Mouse (Mus musculus): ENCODE data around the gene Mmab.

DNA sequence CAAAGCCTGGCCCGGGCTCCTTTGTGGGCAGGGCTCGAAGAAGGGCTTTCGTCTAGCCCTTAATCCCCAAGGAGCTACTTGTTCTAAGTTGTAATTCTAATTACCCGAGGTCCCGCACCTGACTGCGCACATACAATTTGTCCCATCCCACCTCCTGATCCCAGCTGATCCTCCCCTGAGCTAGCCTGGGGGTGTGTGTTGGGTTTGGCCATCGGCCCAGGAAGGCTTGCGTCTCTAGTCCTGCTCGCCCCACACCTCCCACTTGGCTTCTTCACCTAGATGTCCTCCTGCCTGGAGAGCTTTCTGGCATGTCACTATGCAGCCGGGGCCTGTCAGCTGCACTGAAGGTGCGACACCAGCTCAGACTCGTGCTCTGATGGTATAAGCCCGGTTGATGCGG, 8.3 kb downstream of the Mmab start:
- TF ChIP-seq ZC3H11A (IDR thresholded peaks at IDR 0.05; ENCODE audit: borderline replicate concordance, low read depth, low read length) (no peak), HCFC1 (IDR thresholded peaks at IDR 0.05; ENCODE audit: borderline replicate concordance, insufficient read depth, low read length) (no peak), CHD2 (IDR thresholded peaks at IDR 0.05; ENCODE audit: low read depth, low read length) (no peak)
